Mouse (Mus musculus): ENCODE results near the gene Tmtc4.

GRCm38 (mm10) chr14:122981831-122982485, 1.9 kb downstream of the Tmtc4 start:
- no peak for TF ChIP-seq CTCF (IDR thresholded peaks at IDR 0.05; ENCODE audit: borderline replicate concordance, insufficient read depth, low read length)
- TF ChIP-seq POLR2A (IDR thresholded peaks at IDR 0.05; ENCODE audit: low read depth, low read length): no peak
